Mouse (Mus musculus): ENCODE measurements around the gene Fkbp2. TPM values are rescaled to one million over a fixed set of nuclear protein-coding genes. Genes with fewer than 3 reads are reported as not detected.
A peak's percentile ranks its signal among the peaks of the same experiment; 100 is the strongest.

The Fkbp2 gene
- polyA plus RNA-seq, 1 experiment from 2014 or later: 80.9 TPM

DNA sequence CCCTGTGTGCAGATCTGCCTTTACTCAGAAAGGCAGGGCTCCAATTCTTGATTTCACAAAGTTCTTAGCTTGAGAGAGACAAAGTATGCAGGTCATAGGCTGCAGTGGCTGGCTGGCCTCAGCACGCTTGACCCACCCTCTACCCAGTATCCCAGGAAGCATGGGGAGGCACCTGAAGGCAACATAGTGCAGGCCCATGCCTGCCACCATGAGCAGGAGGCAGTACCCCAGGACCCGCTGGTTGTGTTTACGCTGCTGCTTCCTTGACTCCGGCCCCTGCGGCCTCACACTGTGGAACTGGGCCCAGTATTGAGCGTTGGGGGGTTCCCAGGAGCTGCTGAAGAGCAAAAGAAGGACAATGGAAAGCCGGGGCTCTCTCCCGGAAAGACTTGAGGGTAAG, 8.9 kb upstream of the Fkbp2 start:
- no peaks in the 10 kb centered on the region for H3K9me3 ChIP-seq
- WGBS: 86% methylated on average over 8 of the region's 8 CpGs
- H3K36me3 ChIP-seq: peaks cover 23% of the 10 kb centered on the region
- no peak overlapping the region for H3K9ac ChIP-seq
- no peaks in the 10 kb centered on the region for H3K27me3 ChIP-seq (replicated peaks)
- H3K4me1 ChIP-seq: peaks cover 46% of the 10 kb centered on the region
- no peak overlapping the region for H3K27ac ChIP-seq (replicated peaks)
- no peak for ATAC-seq (ENCODE audit: extremely low read depth, insufficient number of reproducible peaks, low FRiP score, low TSS enrichment)
- no peak overlapping the region for H3K4me3 ChIP-seq
- H3K4me2 ChIP-seq: no peak overlapping the region

DNA sequence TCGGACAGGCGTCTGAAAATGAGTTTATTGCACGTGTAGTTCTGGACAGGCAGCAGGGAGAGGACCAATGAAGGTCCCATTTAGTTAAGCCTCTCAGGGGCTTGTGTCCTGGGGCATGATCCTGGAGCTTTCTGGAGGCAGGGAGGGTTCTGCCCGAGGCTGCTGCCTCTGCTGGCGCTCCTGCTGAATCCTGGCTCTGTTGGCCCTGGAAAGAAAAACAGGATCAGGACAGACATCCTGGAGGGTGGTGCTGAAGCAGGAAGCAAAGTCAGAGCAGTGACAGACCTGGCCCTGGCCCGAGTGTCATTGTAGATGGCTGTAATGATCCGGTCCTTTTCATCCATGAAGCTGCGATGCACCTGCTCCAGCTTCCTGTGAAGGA, 7.6 kb upstream of the Fkbp2 start:
- Histone ChIP-seq H3K36me3 (peaks cover 36% of the 10 kb centered on the region), H3K9ac (peak overlapping the region; percentile 100), H3K4me3 (peak overlapping the region; percentile 88), H3K27me3 (replicated peaks) (no peaks in the 10 kb centered on the region), H3K4me2 (peak overlapping the region; percentile 75), H3K9me3 (no peaks in the 10 kb centered on the region), H3K27ac (replicated peaks) (peak overlapping the region; percentile 98), H3K4me1 (peaks cover 37% of the 10 kb centered on the region)
- 3% methylated on average over 8 of the region's 8 CpGs for WGBS
- no peak for ATAC-seq (ENCODE audit: extremely low read depth, insufficient number of reproducible peaks, low FRiP score, low TSS enrichment)

DNA sequence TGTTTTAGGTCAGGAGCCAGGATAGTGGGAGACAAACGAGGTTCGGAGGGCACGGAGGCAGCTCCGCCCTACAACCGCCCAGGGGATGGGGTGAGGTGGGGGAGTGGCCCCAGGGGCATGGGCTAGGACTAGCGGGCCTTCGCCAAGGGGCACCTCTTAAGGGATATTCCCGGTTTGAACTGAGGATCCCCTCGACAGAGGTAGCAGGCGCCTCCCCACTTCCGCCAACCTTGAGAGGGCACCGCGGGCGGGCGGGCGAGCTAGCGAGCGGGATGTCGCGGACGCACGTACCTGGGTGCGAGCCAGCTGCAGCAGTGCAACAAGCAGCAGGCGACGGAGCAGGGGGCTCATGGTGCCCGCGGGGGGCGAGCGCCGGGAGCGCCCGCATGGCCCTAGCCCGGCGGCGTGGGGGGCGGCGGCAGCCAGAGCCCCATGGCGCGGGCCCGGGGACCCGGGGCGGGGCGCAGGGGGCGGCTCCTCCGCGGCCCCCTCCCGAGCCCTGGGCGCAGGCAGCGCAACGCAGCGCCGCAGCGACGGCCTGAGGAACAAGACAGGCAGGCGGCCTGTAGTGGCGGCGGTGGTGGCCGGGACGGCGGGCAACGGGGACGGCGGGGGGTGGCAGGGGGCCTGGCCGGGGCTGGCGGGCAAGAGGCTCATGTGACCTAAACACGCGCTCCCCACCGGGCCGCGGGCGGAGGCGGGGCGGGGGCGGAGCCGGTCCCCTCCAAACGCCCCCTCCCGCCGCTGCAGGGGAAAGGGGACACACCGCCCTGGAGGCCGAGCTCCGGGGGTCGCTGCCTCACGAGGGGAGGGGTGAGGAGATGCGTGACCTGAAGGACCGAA, 7.0 kb upstream of the Fkbp2 start, which contains the start of gene Vegfb:
Gene Vegfb (minus strand): TSS at position 591 of the 843 bp plus-strand sequence.
- Histone ChIP-seq H3K4me3 (peak within 1 kb of the TSS; percentile 88), H3K27me3 (replicated peaks) (no peaks in the 10 kb centered on the region), H3K9ac (peak within 1 kb of the TSS; percentile 100), H3K36me3 (peaks cover 43% of the 10 kb centered on the region), H3K9me3 (no peaks in the 10 kb centered on the region), H3K27ac (replicated peaks) (peak within 1 kb of the TSS; percentile 98), H3K4me1 (peaks cover 36% of the 10 kb centered on the region), H3K4me2 (peak within 1 kb of the TSS; percentile 75)
- peak; percentile 44 for ATAC-seq (ENCODE audit: extremely low read depth, insufficient number of reproducible peaks, low FRiP score, low TSS enrichment)
- WGBS: under 1% methylated on average over 52 of the region's 85 CpGs

DNA sequence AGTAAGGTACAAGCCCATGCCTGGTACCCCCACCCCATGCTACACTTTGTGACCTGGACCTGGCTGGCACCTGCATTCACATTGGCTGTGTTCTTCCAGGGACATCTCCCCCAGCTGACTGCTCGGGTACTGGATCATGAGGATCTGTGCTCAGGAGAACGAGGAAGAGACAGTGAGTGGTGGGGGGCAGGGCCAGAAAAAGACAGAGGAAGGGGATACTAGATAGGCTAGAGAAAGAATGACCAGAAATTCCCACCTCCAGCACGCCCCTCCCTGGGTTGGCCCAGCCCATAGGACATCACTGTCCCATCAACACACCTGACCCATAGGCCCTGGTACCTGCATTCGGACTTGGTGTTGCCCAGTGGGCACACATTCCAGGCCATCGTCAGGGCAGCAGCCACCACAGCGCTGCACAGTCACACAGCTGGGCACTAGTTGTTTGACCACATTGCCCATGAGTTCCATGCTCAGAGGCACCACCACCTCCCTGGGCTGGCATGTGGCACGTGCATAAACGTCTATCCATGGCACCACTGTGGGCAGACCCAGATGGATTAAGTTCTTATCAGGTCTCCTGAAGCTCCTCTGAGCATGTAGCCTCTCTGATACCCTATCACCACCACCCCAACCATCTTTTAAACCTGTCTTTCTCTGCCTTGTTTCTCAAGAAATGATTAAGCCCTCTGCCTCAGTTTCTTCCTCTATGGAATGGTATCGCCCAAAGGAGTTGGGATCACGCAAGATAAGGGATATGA, 5.8 kb upstream of the Fkbp2 start:
- WGBS: 65% methylated on average over 10 of the region's 10 CpGs
- H3K4me3 ChIP-seq: peak overlapping the region; percentile 88
- H3K36me3 ChIP-seq: peaks cover 54% of the 10 kb centered on the region
- H3K4me2 ChIP-seq: peak overlapping the region; percentile 75
- peak overlapping the region; percentile 98 for H3K27ac ChIP-seq (replicated peaks)
- H3K9me3 ChIP-seq: no peaks in the 10 kb centered on the region
- H3K9ac ChIP-seq: peak overlapping the region; percentile 100
- no peak for ATAC-seq (ENCODE audit: extremely low read depth, insufficient number of reproducible peaks, low FRiP score, low TSS enrichment)
- peaks cover 36% of the 10 kb centered on the region for H3K4me1 ChIP-seq
- no peaks in the 10 kb centered on the region for H3K27me3 ChIP-seq (replicated peaks)

DNA sequence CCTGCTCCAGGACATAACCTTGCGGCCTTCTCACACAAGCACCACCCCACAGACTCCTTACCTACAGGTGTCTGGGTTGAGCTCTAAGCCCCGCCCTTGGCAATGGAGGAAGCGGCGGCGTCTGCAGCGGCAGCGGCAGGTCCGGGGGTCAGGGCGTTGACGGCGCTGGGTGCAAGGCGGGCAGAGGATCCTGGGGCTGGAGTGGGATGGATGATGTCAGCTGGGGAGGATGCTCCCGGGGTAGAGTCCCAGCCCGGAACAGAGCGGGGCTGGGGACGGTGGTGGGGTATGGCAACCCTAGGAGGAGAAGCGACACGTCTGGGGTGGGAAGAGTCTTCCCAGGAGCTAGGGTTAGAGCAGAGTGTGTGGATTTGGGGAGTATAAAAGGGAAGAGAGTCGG, 5.0 kb upstream of the Fkbp2 start:
- no peak for ATAC-seq (ENCODE audit: extremely low read depth, insufficient number of reproducible peaks, low FRiP score, low TSS enrichment)
- H3K4me2 ChIP-seq: peak overlapping the region; percentile 75; the same call in 1 of the 2 replicates
- H3K9me3 ChIP-seq: no peaks in the 10 kb centered on the region
- peak overlapping the region; percentile 100; the same call in 1 of the 2 replicates for H3K9ac ChIP-seq
- H3K27me3 ChIP-seq (replicated peaks): no peaks in the 10 kb centered on the region
- no peak overlapping the region for H3K4me3 ChIP-seq
- H3K27ac ChIP-seq (replicated peaks): no peak overlapping the region
- WGBS: 81% methylated on average over 19 of the region's 19 CpGs
- H3K36me3 ChIP-seq: peaks cover 54% of the 10 kb centered on the region
- H3K4me1 ChIP-seq: peaks cover 40% of the 10 kb centered on the region

DNA sequence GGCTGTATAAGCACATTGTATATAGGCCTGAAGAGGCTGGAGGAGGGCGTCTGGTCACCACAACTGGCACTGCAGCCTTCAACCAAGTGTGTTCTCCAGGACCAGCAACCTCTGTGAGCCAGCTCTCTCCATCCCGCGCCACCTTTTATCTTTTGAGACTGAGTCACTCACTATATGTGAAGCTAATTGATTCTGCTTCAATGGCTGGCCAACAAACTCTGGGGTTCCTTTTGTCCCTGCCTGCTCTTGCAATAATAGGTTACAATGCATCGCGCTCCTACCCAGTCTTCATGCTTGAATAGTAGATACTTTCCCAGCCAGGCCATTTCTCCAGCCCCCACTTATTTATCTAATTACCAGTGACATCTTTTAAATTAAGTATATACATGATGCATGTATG, 3.3 kb upstream of the Fkbp2 start:
- ATAC-seq (ENCODE audit: extremely low read depth, insufficient number of reproducible peaks, low FRiP score, low TSS enrichment): no peak
- 94% methylated on average over 5 of the region's 5 CpGs for WGBS

DNA sequence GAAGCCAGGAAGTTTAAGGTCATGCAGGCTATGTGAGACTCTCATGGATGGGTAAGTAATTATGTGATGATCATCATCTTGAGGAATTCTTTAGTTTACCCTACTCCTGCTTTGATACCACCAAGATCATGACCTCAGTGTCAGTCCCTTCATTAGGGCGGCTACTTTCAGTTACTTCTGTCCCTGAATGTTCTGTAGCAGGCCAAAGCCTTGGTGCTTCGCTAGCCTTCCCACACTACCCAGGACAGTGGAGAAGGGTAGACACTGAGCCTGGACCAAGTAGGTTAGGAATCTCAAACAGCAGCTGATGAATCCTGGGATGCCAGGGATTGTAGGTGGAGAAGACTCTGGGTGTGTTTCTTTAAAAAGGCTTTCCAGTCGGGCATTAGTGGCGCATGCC, 1.2 kb upstream of the Fkbp2 start:
- Histone ChIP-seq H3K4me3 (peak overlapping the region; percentile 82), H3K9me3 (no peaks in the 10 kb centered on the region), H3K36me3 (peaks cover 72% of the 10 kb centered on the region), H3K4me1 (peaks cover 56% of the 10 kb centered on the region), H3K9ac (peak overlapping the region; percentile 94), H3K27me3 (replicated peaks) (no peaks in the 10 kb centered on the region), H3K27ac (replicated peaks) (peak overlapping the region; percentile 97), H3K4me2 (peak overlapping the region; percentile 87)
- 85% methylated on average over 4 of the region's 4 CpGs for WGBS
- ATAC-seq (ENCODE audit: extremely low read depth, insufficient number of reproducible peaks, low FRiP score, low TSS enrichment): no peak

More for the DNA sequence above, 3.3 kb upstream of the Fkbp2 start:
- no peaks in the 10 kb centered on the region for H3K9me3 ChIP-seq
- no peak overlapping the region for H3K27ac ChIP-seq (replicated peaks)
- H3K36me3 ChIP-seq: peaks cover 51% of the 10 kb centered on the region
- H3K4me3 ChIP-seq: no peak overlapping the region
- H3K4me2 ChIP-seq: no peak overlapping the region
- no peak overlapping the region for H3K9ac ChIP-seq
- no peaks in the 10 kb centered on the region for H3K27me3 ChIP-seq (replicated peaks)
- H3K4me1 ChIP-seq: peaks cover 48% of the 10 kb centered on the region

DNA sequence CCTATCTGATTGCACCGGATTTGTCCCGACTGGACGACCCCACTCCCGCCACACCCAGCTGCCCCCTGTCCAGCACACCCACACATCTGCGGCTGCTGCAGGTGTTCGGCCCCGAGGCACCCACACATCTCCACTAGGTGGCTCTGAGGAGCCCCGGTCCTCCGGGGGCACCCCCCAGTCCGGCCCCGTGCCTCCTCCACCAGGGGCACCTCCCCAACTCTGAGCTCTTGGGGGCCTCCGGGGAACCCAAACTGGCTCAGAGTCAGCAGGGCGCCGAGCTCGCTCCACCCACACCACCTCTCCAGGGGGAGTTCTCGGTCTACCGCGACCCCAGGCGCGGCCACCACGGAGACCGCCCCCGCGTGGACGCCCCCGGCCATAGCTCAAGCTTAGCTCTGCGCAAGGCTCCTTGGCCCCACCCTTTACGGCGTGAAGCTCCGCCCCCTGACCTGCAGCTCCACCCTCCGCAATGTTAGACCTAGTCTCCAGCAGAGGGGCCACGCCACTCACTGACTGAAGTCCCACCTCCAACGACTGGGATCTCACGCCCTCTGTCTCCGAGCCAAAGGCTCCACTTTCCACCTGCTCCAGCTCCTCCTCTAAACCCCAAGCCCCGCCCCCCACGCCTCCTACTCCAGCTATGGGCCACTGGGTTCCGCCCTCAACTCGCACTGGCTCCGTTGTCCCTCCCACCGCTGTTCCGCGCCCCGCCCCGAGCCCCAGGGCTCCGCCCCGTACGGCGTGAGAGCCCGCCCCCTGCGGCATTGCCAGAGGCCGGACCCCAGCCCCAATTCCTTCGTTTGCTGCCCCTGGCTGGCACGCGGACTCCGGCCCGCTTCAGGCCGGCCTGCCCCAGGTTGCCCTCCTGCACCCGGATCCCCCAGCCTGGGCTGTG, 568 bp downstream of the Fkbp2 start:
- peak overlapping the region; percentile 82 for H3K4me3 ChIP-seq
- H3K27me3 ChIP-seq (replicated peaks): no peaks in the 10 kb centered on the region
- H3K36me3 ChIP-seq: peaks cover 58% of the 10 kb centered on the region
- peak; percentile 88 for ATAC-seq (ENCODE audit: extremely low read depth, insufficient number of reproducible peaks, low FRiP score, low TSS enrichment)
- H3K27ac ChIP-seq (replicated peaks): peak overlapping the region; percentile 97
- H3K9ac ChIP-seq: peak overlapping the region; percentile 94
- no peaks in the 10 kb centered on the region for H3K9me3 ChIP-seq
- H3K4me1 ChIP-seq: peaks cover 46% of the 10 kb centered on the region
- WGBS: under 1% methylated on average over 58 of the region's 59 CpGs
- H3K4me2 ChIP-seq: peak overlapping the region; percentile 87

DNA sequence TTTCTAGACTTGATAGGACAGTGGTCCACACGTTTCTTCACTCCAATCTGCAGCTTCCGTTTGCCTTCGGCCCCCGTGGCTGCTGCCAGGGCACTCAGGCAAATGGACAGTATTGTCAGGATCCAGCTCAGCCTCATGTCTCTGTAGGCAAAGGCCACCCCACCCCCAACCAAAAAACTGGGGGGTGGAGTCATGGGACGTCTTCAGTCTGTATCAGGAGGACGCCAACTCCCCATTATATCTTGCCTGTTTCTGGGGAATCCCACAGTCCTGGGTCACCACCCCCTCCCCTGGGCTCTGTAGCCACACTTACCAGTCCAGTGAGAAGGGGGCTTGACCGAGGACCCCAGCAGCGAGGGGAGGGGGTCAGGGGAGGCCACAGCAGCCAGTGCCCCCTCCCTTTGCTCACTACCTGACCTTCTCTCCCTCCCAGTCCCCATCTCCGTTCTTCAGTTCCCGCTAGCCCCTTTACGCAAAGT, 1.3 kb downstream of the Fkbp2 start:
- H3K4me3 ChIP-seq: peak overlapping the region; percentile 82
- peak overlapping the region; percentile 87 for H3K4me2 ChIP-seq
- peaks cover 53% of the 10 kb centered on the region for H3K36me3 ChIP-seq
- 6% methylated on average over 11 of the region's 11 CpGs for WGBS
- H3K9me3 ChIP-seq: no peaks in the 10 kb centered on the region
- peaks cover 45% of the 10 kb centered on the region for H3K4me1 ChIP-seq
- H3K9ac ChIP-seq: peak overlapping the region; percentile 87
- no peaks in the 10 kb centered on the region for H3K27me3 ChIP-seq (replicated peaks)
- peak overlapping the region; percentile 97 for H3K27ac ChIP-seq (replicated peaks)
- ATAC-seq (ENCODE audit: extremely low read depth, insufficient number of reproducible peaks, low FRiP score, low TSS enrichment): no peak

DNA sequence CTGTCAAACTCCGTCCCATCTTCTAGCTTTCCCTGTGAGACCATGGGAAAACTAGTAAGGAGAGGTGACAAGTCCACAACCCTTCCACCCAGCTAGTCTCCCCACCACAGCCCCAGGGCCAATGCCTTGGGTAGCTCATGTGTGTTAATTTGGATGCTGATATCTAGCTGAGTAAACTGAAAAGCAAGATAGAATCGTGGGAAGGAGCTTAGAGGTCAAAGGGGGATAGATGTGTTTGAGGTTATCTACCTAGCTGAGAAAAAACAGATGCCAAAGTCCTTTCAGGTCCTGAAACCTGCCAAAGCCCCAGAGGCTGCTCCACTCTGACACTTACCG, 1.7 kb downstream of the Fkbp2 start:
- H3K4me3 ChIP-seq: peak overlapping the region; percentile 82
- WGBS: 27% methylated on average over 3 of the region's 3 CpGs
- no peak for ATAC-seq (ENCODE audit: extremely low read depth, insufficient number of reproducible peaks, low FRiP score, low TSS enrichment)
- no peaks in the 10 kb centered on the region for H3K9me3 ChIP-seq
- H3K36me3 ChIP-seq: peaks cover 49% of the 10 kb centered on the region
- H3K27me3 ChIP-seq (replicated peaks): no peaks in the 10 kb centered on the region
- peak overlapping the region; percentile 97 for H3K27ac ChIP-seq (replicated peaks)
- peak overlapping the region; percentile 87 for H3K4me2 ChIP-seq
- H3K4me1 ChIP-seq: peaks cover 49% of the 10 kb centered on the region
- H3K9ac ChIP-seq: peak overlapping the region; percentile 87
